Mouse (Mus musculus) olfactory bulb, adult 2 months (tissue): Measurements from ENCODE around the gene Ppfia1. TPM values are rescaled to one million over a fixed set of nuclear protein-coding genes. Genes with fewer than 3 reads are reported as not detected.

Experiments
- H3K27ac ChIP-seq: fragments of 200-500 bp; 2 replicates; pipeline ENCODE4 v1.5.1; 2012; ENCODE audit warnings: low read depth, low read length; ENCODE audit not compliant: insufficient read depth
- H3K4me1 ChIP-seq: fragments of 200-500 bp; 2 replicates; pipeline ENCODE4 v1.6.1; 2012; ENCODE audit warnings: low read length; ENCODE audit not compliant: control insufficient read depth, insufficient read depth
- H3K4me3 ChIP-seq: fragments of 200-500 bp; 2 replicates; pipeline ENCODE4 v1.5.1; 2012; ENCODE audit warnings: mild to moderate bottlenecking, low read depth, low read length, moderate library complexity; ENCODE audit not compliant: insufficient read depth
- CTCF ChIP-seq: fragments of 200-500 bp; IDR thresholded peaks from 2 replicates; pipeline ENCODE4 v1.5.1; 2012; ENCODE audit warnings: low read depth, mild to moderate bottlenecking, low read length, moderate library complexity; ENCODE audit not compliant: insufficient read depth
- POLR2A ChIP-seq: fragments of 200-500 bp; IDR thresholded peaks from 2 replicates; pipeline ENCODE4 v1.6.1; 2012; ENCODE audit warnings: mild to moderate bottlenecking, low read depth, low read length, moderate library complexity; ENCODE audit not compliant: insufficient read depth
- WGBS: fragments of 180-500 bp; shearing (Covaris S2); methylation state at CpG from one replicate; pipeline ENCODE4 v1.1.7; 2018; 5-methylcytosine and 5-hydroxymethylcytosine counted together
- polyA plus RNA-seq: library from polyadenylated mRNA; stranded (reverse); fragments of >200 nt; gene quantifications from 2 replicates; pipeline ENCODE4 v1.2.4, GENCODE M21; 2012; ENCODE audit warnings: low replicate concordance; ENCODE audit not compliant: missing spikeins, insufficient read depth, insufficient read length

Gene Ppfia1
- polyA plus RNA-seq, 1 experiment, result not detected

- no peak for TF ChIP-seq POLR2A
- no peak for TF ChIP-seq CTCF
- no peaks in the 10 kb centered on the region for H3K4me1 ChIP-seq
- whole genome bisulfite sequencing, result 92% methylated on average over 6 of the region's 6 CpGs
- no peak overlapping the region for H3K4me3 ChIP-seq
- no peak overlapping the region for H3K27ac ChIP-seq
Observed at GRCm38 (mm10) chr7:144461246-144461902, 92.2 kb downstream of the Ppfia1 start.

GRCm38 (mm10) chr7:144458881-144459280 is 94.6 kb downstream of the Ppfia1 start:
- no peak for TF ChIP-seq CTCF
- TF ChIP-seq POLR2A, result no peak
- Histone ChIP-seq H3K27ac (no peak overlapping the region), H3K4me3 (no peak overlapping the region), H3K4me1 (no peaks in the 10 kb centered on the region)
- WGBS, result 91% methylated on average over 1 of the region's 1 CpGs

GRCm38 (mm10) chr7:144450661-144451060 is 102.9 kb downstream of the Ppfia1 start:
- Histone ChIP-seq H3K4me3 (no peak overlapping the region), H3K4me1 (peaks cover 9% of the 10 kb centered on the region), H3K27ac (no peak overlapping the region)
- TF ChIP-seq POLR2A (no peak), CTCF (no peak)
- 59% methylated on average over 9 of the region's 9 CpGs for WGBS

- H3K27ac ChIP-seq, result no peak overlapping the region; the same call in 1 of the 2 replicates
- 50% methylated on average over 13 of the region's 13 CpGs for WGBS
- H3K4me1 ChIP-seq, result peaks cover 9% of the 10 kb centered on the region
- TF ChIP-seq CTCF, result no peak
- TF ChIP-seq POLR2A, result no peak
- H3K4me3 ChIP-seq, result no peak overlapping the region
Observed at GRCm38 (mm10) chr7:144449637-144450570, 103.6 kb downstream of the Ppfia1 start.

- TF ChIP-seq POLR2A, result no peak
- TF ChIP-seq CTCF, result no peak
- 100% methylated on average over 1 of the region's 1 CpGs for WGBS
- H3K4me1 ChIP-seq, result peaks cover 9% of the 10 kb centered on the region
- H3K27ac ChIP-seq, result no peak overlapping the region
- H3K4me3 ChIP-seq, result no peak overlapping the region
Observed at GRCm38 (mm10) chr7:144448186-144448585, 105.3 kb downstream of the Ppfia1 start.

GRCm38 (mm10) chr7:144447146-144447545 is 106.4 kb downstream of the Ppfia1 start:
- no peak overlapping the region for H3K27ac ChIP-seq
- WGBS, result 91% methylated on average over 3 of the region's 3 CpGs
- peaks cover 9% of the 10 kb centered on the region for H3K4me1 ChIP-seq
- H3K4me3 ChIP-seq, result no peak overlapping the region
- TF ChIP-seq POLR2A (no peak), CTCF (no peak)

GRCm38 (mm10) chr7:144444788-144445187 is 108.7 kb downstream of the Ppfia1 start:
- Histone ChIP-seq H3K4me3 (no peak overlapping the region), H3K4me1 (peaks cover 13% of the 10 kb centered on the region), H3K27ac (no peak overlapping the region)
- 97% methylated on average over 7 of the region's 7 CpGs for WGBS
- TF ChIP-seq CTCF (no peak), POLR2A (no peak)

GRCm38 (mm10) chr7:144441976-144442375 is 111.6 kb downstream of the Ppfia1 start:
- no peak overlapping the region for H3K4me3 ChIP-seq
- H3K4me1 ChIP-seq, result peaks cover 8% of the 10 kb centered on the region
- TF ChIP-seq POLR2A (no peak), CTCF (no peak)
- no peak overlapping the region for H3K27ac ChIP-seq
- 93% methylated on average over 4 of the region's 4 CpGs for WGBS

GRCm38 (mm10) chr7:144441466-144441865 is 112.1 kb downstream of the Ppfia1 start:
- no peak for TF ChIP-seq CTCF
- no peak for TF ChIP-seq POLR2A
- 67% methylated on average over 11 of the region's 11 CpGs for WGBS
- peaks cover 8% of the 10 kb centered on the region for H3K4me1 ChIP-seq
- H3K4me3 ChIP-seq, result no peak overlapping the region
- no peak overlapping the region for H3K27ac ChIP-seq
